Mouse (Mus musculus): ENCODE measurements around the gene Slc4a11.
"Not testable (repeated sequence)": the region's sequence is repeated elsewhere in the genome, so short reads cannot be mapped to it uniquely, and the experiment has no call there.

Slc4a11 gene

GRCm38 (mm10) chr2:130679154-130679553, 18.2 kb downstream of the Slc4a11 start:
- DNase-seq, result no peak

DNA sequence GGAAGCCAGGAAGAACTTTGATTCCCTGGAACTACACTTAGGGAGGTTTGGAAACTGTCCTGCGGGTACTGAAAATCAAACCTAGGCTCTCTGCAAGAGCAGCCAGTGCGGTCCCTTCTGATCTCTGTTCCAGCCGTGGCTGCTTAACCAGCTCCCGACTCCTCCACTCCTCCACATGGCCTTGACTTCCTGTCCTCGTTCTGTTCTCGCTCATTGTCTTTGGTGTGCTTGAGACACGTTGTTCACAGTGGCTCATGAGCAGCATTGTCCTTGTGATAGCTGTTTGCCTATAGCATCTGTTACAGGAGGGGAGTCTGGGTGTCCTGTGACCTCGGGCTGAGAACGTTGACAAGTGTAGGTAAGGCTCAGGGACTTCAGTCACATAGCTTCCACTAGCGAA, 20.1 kb downstream of the Slc4a11 start:
- no peak for DNase-seq

DNA sequence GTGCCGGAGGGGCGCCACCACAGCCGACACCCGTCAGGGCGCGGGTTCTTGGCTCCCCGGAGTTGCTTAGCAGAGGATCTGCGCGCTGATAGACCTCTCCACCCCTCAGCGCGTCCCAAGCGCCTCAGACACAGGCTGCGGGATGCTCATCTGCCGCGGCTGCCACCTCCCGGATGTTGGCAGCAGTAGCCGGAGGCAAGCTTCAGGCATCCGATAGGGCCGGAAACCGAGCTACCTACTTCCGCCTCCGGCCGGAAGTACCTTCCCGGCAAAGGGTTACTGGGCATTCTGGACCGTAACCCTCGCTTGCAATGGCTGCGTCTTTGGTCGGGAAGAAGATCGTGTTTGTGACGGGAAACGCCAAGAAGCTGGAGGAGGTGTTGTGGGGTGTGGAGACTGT, 29.8 kb downstream of the Slc4a11 start, which contains the start of gene Itpa:
Gene Itpa, plus strand, starts transcription at position 52 of the 400 bp plus-strand sequence.
- peak; percentile 85 for DNase-seq

DNA sequence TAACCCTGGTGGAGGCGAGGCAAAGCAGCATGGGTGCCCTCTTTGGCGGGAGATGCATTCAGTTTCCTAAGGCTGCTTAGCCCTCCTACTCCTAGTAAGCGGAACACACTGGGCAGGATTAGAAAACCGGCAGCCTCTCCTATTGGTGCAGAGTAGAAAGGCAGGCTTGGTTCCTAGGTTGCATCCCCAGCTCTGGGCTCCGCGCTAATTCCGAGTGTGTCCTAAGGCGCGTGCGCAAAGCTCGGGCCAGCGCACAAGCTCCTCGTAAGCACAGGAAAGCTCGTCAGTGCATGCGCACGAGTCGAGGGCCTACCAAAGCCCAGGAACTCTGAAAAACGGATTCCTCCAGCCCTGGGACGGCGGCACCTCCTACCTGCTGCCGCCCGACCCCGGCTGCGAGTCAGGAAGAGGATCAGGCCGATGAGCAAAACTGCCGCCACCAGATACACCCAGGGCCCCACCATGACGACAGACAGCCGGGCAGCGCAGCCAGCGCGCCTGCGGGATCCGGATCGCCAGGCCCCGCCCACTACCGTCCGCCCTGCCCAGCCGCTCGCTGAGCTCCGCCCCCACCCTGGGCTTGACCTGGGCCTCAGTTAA, 33.1 kb downstream of the Slc4a11 start, which contains the start of gene Ddrgk1:
Gene Ddrgk1, minus strand, starts transcription at position 558 of the 600 bp plus-strand sequence.
- peak; percentile 94 for DNase-seq

DNA sequence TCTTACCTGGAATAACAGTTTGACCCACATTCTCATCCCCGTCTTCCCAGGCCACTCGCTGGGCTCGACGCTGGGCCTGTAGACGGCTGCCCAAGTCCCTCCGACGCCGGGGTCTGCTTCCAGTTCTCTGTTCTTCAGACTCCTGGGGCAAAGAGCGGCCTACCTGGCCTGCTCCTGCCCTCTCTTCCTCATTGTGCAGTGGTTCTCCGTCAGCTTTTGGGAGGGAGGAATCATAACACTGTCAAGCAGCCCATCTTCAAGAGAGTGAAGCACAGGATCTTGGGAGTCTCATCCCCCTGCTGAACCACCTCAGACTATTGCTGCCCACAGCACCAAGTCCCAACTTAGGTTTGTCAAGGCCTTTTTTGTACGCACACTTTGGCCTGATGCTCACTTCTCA, 34.0 kb downstream of the Slc4a11 start:
- DNase-seq, result no peak

GRCm38 (mm10) chr2:130658530-130658929, 38.8 kb downstream of the Slc4a11 start:
- DNase-seq, result no peak

DNA sequence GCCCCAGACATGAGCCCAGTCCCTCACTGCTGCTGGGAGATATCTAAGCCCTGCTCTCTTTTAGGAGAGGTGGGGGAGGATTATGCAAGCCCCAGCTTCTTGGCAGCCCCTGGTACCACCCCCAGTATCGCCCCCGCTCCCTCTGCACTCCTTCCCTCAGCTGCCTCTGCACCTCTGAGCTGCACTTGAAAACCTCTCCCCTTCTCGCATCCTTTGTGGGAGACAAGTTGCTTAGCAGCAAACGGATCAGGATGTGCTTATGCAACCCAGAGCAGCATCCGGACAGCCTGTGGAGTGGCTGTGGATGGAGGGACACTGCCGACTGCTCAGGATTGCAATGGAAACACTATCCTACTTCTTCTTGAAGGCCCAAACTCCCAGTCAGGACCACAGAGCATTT, 39.8 kb downstream of the Slc4a11 start:
- no peak for DNase-seq

DNA sequence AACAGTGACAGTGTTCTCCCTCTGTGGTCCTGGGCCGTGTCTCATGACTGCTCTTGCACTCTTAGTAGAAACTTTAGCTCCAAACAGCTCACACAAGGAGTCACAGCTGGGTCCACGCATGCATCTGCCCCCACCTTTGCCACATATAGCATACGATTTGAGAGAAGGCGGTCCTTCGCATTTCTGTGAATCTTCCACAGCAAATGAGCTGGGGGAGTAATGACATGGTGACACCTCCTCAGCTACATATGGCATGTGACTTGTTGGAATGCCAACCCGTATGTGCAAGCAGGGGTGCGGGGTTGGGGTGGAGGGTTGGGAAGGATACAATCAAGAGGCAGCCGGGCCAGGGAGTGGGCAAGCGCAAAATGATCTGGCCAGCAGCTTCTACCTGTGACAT, 40.8 kb downstream of the Slc4a11 start:
- no peak for DNase-seq

DNA sequence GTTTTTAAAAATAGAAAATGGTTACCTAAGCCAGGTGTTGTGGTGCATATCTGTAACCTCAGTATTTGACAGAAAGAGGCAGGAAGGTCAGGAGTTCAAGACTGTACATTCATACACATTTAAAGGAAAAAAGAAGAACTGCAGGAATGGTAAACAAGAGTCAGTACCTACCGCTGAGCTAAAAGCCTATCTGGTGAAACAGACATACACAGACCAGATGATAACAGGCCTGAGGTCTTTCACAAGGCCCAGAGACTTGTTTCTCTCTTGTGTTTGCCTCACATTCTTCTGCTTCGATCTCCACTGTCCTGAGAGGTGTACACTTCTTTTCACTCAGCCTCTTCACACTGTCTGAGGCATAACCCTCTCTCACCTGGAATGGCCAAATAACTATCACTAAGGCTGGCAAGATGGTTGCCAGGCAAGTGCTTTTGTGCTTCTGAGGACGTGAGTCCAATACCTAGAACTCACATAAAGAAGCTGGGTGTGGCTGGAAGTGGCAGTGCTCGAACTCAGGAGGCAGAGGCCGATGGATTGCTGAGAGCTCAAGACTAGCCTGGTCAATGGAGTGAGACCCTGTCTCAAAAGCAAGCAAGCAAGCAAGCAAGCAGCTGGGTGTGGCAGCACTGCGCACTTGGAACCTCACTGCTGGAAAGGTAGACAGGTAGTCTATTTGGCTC, 41.5 kb downstream of the Slc4a11 start:
- no peak for DNase-seq

- no peak for DNase-seq
These were observed 43.6 kb downstream of the Slc4a11 start for GRCm38 (mm10) chr2:130653760-130654159.

GRCm38 (mm10) chr2:130653303-130653702, 44.0 kb downstream of the Slc4a11 start:
- DNase-seq, result no peak

GRCm38 (mm10) chr2:130649028-130649427, 48.3 kb downstream of the Slc4a11 start:
- DNase-seq, result not testable (repeated sequence)

- DNase-seq, result no peak
These were observed 52.1 kb downstream of the Slc4a11 start for GRCm38 (mm10) chr2:130645198-130645597.

DNA sequence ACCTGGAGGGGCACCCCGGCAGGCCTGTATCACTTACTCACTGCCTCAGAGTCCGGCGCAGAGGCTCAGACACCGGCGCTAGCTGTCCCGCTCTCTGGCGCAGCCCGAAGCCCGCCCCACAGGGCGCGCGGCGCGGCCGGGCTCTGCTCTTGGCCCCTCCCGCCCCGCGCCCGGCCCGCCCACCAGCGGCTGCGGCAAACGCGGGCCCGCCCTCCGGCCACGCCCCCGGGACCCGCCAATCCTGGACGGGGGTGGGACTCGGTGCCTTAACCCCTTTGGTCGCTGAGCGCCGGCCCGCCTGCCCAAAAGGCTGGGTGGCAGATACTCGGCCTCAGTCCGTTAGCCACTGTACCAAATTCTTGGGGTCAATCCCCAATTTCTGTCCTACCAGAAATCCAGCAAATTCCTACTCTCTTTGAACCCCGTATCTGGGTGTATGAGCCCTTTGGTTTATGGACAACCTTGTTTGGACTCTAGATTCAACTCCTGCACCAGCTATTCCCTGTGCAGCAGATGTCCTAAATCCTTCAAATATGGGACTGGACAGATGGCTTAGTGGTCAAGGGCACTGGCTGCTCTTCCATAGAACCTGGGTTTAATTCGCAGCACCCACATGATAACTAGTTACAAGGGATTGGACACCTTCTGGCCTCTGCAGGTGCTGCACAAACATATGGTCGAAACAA, 54.5 kb downstream of the Slc4a11 start, which contains the start of gene Lzts3:
Gene Lzts3, minus strand, starts transcription at position 120 of the 686 bp plus-strand sequence.
- DNase-seq, result peak; percentile 94

DNA sequence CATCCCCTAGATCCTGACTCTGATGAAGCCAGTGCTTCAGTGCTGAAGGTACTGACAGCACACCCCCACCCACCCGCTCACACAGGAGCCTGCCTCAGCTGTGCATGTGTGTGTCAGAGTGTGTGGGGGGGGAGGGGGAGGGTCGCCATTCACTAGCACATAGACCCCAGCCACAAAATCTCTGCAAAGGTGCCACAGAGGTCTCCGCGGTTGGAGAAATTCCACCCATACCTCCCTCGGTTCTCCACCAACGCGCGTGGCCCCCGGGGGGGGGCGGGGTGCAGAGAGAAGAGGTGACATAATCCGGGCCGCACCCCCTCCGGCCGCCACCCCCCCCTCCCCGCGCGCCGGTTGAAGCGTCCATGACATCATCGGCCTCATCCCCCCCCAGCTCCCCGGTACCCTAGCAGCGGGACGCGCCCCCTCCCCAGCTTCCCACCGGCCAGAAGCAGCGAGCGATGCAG, 55.1 kb downstream of the Slc4a11 start:
- no peak for DNase-seq

DNA sequence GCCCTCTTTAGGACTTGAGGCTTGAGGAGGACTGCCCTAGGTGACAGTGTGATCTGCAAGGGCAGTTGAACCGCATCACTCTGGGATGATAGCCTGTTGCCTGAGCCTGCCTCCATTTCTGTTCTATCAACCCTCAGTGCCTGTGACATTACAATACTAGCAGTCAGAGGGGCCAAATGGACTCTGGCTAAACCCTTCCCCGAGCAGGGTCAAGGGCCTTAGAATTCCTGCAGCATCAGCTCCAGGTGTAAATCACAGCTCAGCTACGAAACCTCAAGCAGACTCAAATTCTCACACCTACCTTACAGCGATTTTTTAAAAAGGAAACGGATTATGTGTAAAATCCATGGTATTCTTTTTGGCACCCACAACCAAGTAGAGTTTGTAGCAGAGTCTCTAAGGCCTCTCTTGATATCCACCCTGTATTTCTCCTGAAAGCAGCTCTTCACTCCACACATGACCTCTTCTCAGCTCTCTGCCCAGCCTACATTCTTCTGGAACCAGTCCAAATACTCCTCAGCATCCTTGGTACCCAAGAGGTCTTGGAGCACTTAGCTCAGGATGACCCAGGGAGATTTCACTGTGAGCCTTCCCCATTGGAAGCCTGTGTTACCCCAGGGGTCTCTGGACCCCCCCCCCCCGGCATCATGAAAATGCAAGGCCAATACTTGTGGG, 55.8 kb downstream of the Slc4a11 start:
- no peak for DNase-seq

DNA sequence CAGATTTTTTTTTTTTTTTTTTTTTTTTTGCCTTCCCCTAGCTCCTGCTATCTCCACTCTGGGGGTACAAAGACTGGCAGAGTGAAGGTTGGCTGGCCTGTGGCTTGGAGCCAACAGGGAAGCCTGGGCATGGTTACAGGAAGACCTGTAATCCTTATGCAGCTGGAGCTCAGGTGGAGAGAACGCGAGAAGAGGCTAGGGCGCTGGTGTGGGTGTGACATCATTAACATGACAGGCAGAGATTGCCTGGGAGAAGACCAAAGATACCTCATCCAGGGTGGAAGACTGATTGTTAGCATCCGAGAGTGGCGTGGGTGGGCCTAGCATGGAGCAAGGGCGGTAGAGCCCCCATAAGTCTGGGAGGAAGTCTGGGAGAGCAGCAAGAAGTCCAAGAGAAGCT, 58.0 kb downstream of the Slc4a11 start:
- no peak for DNase-seq

DNA sequence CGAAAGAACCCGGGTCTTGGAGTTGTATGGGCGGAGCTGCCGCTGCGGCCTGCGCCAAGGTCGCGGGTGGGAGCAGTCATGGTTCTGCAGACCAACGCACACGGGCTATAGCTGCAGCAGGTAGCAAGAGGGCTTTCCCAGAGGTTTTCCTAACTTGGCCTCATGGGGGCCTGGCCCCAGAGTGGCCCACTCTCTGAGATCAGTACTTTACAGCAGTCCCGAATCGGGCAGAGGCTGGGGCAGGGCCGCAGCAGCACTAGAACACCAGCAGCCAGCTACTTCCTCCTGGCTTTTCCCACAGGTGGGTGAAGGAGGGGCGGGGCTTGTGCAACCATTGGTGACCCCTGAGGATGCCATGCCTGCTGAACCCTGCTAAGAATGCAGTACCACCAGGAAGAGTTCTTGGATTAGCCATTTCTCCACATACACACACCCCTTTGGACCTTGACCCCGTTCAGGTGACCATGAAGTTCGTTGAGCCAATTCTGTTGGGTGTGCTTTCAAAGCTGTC, 59.2 kb downstream of the Slc4a11 start:
- no peak for DNase-seq

- DNase-seq, result no peak
These were observed 61.5 kb downstream of the Slc4a11 start for GRCm38 (mm10) chr2:130635847-130636246.

- DNase-seq, result peak; percentile 59
These were observed 62.4 kb downstream of the Slc4a11 start for GRCm38 (mm10) chr2:130634739-130635411.

Data from cerebellum, adult 8-10 months (tissue).